Mouse (Mus musculus) ZHBTc4 (cell line): ENCODE measurements around the gene Zfp146.
"Not testable (repeated sequence)": the region's sequence is repeated elsewhere in the genome, so short reads cannot be mapped to it uniquely, and the experiment has no call there.

Source experiments
- DNase-seq: peaks from one replicate; pipeline ENCODE4 v3.0.0-alpha.2; 2011; ENCODE audit warnings: low read depth, low spot score

Zfp146 gene

DNA sequence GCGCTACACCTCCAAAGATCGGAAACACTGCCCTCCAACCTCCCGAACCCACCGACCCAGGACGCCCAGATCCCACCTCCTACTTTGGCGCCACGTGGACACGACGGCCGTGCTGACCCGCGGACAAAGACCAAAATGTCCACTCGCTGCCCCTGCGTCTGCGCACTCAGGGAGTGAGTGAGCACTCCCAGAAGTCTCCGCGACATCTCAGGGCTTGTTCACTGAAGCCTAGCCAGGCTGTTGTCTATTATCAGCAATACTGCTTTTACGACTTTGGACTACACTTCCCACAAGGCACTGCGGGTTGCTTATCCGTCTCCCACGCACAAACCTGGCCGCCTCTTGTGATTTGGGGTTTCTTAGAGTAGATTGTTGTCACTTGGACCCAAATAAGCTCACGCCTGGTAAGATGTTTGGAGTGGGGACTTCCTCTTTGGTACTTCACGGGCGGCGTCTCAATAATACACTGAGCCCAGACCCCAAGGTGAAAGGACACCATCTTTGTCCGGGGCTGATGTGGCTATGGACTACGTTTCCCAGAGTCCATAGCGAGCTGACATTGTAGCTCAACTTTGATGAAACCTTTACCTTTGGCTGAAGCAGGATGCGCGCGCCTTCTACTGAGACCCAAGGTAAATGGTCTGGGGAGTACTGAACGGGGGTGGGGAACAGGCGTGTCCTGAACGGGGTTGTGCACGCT, at the start of gene Zfp146:
TSS of gene Zfp146 (minus strand) at position 168 of the 700 bp plus-strand sequence.
- peak; percentile 95 for DNase-seq

DNA sequence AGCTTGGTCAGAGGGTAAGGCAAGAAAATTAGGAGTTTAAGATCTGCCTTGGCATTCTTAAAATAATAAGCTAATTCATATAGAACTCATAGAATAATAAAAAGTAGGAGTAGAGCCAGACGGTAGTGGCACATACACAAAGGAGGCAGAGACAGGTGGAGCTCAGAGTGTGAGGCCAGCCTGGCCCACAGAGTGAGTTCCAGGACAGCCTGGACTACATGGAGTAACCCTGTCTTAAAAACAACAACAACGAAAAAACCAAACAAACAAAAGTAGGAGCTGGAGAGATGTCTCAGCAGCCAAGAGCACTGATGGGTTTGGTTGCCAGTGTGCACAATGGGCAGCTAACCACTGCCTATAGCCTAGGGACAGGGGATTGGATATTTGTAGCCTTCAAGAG, 47.7 kb upstream of the Zfp146 start:
- DNase-seq = no peak

DNA sequence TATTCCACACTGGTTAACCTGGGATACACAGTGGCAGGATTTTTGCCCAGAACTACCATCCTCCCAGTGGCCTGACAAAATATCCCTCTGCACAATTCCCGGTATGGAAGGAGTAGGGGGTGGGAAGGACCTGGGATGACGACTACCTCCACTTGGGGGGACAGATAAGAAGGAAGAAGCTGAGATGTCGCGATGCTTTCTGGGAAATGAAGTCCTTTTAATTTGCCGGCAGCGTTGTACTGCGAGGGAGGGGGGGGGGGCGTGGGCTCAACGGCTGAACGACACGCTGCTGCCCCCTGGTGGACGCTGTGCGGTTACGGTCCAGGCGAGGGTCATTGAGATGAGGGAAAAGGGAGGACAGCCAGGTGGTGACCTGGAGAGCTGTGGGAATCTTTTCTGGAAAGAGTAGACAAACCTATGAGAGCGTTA, 47.2 kb upstream of the Zfp146 start:
- DNase-seq = peak; percentile 93

DNA sequence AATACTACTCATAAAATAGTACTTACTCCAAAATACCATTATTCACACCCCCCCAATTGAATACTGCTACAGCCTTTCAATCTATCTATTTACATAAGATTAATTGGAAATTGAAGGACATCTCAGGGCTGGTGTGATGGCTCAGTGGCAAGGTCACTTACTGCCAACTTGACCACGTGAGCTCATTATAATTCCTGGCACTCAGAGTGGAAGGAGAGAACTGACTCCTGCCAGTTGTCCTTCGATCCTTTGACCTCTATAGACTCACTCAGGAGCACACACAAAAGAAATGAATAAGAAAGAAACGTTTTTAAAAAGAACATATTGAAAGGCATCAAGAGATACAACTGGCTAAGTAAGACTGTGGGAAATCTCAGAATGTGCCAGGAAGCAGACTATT, 46.3 kb upstream of the Zfp146 start:
- peak; percentile 72 for DNase-seq

DNA sequence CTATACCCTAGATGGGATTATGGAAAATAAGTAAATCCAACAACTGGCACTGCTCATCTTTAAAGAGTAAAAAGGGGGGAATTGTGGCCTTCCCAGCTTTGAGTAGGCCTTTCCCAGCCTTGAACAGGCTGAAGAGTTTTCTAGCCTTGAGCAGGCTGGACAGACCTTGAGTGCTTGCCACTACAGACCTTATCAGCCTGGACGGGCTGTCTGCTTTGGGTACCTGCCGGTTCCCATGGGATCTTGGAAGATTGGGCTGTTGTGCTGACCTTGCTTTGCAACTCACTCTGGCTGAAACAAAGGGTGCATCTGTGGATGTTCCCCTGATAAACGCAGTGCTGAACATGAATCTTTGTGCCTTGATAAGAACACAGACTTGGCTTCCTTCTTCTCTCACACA, 44.3 kb upstream of the Zfp146 start:
- DNase-seq = no peak

DNA sequence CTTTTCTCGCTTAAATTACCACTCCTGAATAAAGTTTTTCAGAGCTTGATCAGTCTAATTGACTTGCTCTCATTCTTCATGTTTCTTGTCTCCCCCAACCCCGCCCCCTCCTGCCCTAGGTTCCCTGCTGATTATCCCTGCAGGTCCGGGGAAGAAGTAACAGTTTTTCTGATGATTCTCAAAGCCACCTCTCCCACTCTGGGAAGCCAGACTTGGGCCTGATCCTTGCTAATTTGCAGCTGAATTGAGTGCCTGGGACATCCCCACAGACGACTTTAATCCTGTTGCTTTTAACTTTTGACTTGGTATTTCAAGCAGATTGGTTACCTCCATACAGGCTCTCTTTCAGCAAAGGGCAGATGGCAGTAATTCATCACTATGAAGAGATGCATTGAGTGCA, 41.5 kb upstream of the Zfp146 start:
- DNase-seq = peak; percentile 68

DNA sequence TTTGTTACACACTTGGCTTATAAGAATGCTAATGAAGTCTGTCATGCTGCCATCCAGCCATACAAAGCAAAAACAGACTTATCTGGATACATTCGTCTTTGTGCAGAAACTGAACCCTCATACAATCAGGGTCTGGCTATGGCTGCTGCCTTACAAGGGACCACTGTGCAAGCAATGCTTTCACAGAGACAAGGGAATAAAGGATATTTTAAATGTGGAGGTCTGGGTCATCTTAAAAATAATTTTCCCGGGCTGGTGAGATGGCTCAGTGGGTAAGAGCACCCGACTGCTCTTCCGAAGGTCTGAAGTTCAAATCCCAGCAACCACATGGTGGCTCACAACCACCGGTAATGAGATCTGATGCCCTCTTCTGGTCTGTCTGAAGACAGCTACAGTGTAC, 36.8 kb upstream of the Zfp146 start:
- not testable (repeated sequence) for DNase-seq

DNA sequence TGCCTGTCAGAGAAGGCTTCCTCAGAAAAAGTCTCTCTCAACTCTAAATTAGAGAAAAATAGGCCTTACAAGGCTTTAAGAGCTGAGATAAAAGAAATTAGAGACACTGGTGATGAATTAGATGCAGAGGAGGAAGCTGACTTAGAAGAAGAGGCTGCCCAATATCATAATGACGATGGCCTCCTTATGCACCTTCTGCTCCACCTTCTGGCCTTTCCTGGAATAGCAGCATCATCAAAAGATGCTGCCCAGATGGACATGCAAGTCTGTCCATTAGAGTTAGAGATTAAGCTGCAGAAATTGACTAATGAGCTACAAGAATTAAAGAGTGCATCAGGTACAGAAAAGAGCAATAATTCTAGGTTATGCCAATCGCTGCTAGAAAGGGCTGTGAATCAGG, 35.8 kb upstream of the Zfp146 start:
- DNase-seq = peak; percentile 70

DNA sequence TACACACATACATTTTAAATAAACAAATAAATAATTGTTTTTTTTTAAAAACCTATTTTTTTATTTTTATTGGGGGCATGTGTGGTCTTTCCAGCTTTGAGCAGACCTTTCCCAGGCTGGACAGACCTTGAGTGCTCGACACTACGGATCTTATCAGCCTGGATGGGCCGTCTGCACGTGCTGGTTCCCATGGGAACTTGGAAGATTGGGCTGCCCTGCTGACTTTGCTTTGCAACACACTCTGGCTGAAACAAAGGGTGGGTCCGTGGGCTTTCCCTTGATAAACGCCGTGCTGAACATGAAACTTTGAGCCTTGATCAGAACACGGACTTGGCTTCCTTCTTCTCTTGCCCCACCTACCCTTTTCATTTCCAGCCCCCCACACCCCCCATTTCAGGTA, 34.8 kb upstream of the Zfp146 start:
- peak; percentile 48 for DNase-seq

DNA sequence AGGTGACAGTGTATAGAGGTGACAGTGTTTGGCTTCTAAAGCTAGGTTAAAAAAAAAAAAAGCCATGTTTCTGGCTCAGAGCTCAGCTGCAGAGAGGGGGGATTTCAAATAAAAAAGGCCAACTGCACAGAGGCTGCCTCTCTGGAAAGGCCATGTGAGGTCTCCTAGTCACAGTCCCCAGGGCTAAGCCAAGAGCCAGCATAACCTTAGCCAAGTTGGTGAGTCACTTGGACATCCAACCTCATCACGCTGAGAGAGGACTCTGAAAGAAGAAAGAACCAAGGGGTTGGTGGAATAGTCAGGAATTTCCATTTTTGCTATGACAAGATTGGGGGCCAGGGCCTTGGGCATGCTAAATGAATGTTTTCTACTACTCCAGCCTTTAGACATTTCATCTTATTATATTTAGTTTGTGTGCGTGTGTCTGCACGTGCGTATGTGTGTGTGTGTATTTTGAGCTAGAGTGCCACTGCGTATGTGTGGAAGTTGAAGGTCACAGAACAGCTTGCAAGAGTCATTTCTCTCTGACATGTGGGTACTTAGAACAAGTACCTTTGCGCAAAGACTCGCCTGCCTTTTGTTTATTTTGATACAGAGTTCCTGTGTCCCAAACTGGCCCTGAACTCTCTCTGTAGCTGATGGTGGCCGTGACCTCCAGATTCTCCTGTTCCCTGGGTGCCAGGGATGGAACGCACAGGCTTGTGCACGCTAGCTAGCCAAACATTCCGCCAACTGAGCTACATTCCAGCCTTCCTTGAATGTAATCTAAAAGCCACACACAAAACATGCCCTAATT, 33.5 kb upstream of the Zfp146 start:
- no peak for DNase-seq

DNA sequence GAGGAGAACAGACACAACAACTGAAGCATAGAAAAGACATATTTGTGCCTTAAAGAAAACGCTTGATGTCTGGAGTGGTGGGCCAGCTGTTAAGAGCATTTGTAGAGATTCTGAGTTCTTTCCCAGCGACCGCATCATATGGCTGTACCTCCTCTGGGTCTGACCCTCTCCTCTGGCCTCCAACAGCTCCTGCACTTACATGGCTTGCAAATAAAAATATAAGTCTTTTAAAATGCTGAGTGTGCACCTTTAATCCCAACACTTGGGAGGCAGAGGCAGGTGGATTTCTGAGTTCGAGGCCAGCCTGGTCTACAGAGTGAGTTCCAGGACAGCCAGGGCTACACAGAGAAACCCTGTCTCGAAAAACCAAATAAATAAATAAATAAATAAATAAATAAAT, 31.1 kb upstream of the Zfp146 start:
- DNase-seq = not testable (repeated sequence)

DNA sequence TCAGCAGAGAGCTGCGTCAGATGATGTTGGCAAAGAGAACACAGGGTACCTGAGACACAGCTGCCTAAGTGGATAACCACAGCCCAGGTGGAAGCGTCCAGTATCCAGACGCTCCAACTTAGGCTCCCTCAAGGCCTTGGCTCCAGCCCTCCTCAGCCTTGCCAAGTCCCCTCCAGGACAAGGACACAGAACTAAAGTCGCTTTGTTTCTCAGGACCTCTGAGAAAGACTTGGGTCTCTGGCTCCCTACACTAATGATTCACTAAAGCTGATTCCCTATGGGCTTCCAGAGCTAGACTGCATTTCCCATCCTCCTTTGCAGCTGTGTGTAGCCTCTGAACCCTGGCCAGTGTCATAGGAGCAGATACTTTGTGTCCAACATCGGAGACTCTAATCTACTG, 30.6 kb upstream of the Zfp146 start:
- DNase-seq = no peak

DNA sequence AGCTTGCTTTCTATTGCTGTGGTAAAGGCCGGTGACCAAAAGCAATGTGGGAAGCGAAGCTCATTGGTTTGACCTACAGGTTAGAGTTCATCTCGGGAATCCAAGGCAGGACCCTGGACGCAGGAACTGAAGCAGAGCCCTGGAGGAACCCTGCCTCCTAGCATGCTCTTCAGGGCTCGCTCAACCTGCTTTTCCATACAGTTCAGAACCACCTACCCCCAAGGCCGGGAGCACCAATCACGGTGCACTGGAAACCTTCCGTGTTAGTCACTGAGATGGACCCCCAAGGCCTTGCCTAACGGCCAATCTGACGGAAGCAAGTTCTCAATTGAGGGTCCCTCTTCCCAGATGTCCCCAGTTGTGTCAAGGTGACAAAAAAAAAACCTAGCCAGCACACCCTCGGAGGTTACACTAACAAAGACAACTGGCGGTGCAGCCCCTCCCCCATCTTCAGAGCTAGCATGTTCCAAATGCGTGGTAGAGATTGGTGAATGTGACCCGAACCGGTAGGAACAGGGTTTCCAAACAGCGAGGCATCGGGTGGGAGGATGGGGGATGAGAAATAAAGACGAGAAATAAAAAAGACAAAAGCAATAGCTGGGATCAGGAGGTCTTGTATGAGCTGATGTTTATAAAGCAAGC, 30.1 kb upstream of the Zfp146 start:
- DNase-seq = peak; percentile 73

DNA sequence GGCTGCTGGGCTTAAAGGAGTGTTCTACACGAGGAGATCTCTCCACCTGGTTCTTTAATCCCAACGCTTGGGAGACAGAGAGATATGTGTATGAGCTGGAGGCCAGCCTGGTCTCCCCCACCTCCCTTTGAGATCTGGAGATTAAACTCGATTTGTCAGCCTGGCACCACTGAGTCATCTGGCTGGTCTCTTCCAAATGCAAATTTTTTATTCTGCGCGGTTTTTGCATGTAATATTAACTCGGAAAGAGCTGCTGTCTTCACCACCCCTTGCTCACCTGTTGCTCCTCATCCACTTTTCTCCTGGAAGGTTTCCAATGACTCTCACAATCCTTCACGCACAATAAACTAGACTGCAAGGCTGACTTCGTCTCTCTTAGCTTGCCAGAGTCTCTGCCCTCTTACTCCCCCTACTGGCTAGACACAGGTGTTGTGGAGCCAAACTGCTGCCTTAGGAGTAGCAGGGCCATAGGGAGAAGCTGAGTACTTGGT, 29.0 kb upstream of the Zfp146 start, which contains the start of gene Capns1:
TSS of gene Capns1 (minus strand) at position 331 of the 491 bp plus-strand sequence.
- DNase-seq = peak; percentile 94

DNA sequence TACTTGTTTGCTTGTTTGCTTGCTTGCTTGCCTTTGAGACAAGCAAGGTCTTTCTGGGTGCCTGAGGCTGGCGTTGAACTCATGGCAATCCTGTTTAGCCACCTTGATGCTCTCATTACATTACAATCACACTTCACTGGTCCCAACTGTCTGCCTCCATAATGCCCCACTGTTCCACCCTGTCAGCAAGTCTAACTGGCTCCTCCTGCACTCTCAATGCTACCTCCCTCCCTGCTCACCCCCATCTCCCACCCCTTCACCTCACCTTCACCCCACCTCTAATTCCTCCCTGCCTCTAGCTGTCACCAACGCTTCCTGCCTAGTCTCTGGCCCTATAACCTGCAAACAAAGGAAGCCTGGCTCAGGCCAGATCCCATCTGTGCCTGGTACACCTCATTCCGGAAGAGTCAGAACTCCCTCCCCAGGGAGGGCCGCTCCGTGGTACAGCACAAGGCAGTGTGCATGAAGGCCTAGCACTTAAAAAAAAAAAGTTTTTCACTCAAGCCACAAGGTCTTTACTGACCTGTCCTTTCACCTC, 28.1 kb upstream of the Zfp146 start:
- DNase-seq = peak; percentile 90

DNA sequence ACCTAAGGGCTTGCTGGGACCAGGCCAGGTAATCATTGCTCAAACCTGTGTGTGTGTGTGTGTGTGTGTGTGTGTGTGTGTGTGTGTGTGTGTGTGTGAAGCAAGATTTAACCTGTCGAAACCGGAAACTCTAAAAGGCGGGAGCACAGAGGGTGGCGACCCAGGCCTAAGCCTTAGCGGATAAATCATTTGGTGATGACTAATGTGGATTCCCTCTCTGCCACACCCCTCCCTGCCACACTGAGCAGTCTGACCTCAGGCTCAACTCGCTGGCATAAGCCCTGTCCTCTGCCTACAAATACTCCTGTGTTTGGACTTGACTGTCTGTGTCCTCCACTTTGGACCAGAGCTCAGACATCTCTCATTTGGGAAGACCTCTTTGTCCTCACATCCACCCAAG, 26.6 kb upstream of the Zfp146 start:
- DNase-seq = peak; percentile 71

DNA sequence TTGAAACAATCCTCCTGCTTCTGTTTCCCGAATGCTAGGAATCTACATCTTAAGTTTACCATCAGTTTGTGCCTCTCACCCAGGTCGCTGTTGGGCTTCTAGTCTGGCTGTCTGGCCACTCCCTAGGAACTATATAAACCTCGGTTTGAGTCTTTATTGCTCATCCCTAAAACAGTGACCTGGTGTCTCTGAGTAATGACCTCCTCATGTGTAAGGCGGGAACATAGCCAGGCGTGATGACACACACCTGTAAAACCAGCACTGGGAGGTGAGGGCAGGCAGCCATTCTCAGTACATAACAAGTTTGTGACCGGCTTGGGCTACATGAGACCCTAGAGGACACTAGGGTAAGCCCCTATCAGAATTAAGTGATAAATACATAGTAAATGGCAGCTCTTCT, 25.9 kb upstream of the Zfp146 start:
- DNase-seq = no peak

DNA sequence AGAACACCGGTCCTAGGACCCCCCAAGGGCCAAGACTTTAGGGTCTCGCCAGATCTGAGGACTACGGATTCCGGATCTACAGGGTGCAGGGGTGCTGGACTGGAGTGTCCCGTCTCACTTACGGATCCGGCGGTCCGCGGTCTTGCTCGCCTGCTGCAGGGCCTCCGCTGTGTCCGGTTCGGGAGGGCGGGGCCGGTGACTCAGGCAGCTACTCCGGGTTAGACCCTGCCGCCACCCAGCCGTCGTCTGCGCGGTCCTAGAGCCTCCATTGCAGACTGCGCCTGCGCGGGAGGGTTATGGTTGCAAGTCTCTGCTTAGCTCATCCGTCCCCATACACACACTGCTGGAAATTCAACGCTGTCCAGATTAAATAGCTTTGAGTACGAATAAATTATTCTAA, 25.3 kb upstream of the Zfp146 start:
- DNase-seq = peak; percentile 98

DNA sequence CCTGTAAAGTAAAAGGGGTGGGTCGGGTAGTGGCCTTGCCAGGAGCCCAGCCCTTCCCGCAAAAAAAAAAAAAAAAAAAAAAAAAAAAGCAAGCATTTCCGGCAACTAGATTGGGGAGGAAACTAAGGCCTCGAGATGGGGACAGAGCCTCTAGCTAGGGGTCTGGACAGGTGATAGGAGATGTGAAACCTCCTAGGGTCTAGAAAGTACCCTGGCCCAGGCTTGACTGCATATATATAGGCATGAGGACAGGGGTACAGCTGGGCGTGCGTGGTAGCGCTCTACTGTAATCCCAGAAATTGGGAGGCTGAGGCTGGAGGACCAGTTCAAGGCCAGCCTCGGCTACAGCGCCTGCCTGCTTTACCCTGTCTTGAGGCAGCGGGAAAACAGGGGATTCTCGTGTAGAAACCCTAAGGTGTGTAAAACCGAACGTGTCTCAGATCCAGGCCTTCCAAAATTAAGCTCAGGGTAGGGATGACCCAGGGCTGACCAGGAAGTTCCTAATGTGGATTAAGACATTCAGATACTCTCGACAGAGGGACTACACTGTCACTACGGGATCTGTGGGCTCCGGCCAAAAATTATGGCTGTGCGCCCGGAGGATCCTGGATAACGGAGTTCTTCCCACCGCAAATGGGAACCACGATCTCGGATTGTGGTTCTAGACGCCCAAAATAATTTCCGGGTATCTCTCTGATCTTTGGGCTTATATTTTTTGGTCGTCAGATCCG, 24.7 kb upstream of the Zfp146 start:
- DNase-seq = peak; percentile 57

DNA sequence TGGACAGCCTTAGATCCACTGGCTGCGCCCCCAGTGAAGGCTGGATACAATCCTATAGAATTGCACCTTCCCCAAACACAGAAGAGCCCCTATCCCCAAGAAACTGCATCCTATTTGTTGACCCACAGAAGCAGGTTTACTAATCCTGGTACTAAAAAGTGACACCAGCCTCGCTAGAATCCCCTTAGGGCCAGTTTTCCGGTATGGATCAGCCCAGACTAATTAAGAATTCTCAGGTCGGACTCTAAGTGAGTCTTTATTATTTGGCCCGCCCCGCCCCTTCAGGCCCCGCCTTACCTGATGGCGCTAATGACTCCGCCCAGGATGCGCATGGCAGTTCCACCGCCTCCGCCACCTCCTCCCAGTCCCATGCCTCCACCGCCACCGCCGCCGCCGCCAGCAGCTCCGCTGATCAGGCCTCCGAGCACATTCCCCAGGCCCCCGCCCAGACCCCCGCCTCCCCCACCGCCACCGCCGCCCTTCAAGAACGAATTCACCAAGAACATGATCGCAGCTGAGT, 24.1 kb upstream of the Zfp146 start:
- DNase-seq = peak; percentile 95

DNA sequence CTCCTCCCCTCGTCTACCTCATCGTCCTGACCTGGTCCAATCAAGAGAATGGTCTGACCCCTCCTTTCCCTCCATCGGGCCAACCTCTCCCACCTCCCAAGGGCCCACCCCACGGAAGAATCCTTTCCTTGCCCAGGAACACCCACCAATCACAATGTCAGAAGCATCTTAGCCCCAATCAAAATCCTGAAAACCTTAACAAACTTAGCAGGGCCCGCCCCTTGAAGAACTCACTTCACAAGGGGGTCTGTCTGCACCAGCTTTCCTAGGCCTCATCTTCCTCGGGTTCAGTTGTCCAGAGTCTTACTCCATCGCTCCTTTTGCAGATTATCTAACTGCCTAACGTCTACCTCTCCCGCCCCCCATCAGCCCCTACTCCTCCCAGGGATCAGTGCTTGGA, 23.5 kb upstream of the Zfp146 start:
- peak; percentile 94 for DNase-seq
